Mouse (Mus musculus) thymus, postnatal 36 days (tissue): ENCODE results near the gene Kifc1.
A peak's percentile ranks its signal among the peaks of the same experiment; 100 is the strongest.

Source experiments
- DNase-seq, 2 experiments: peaks; one replicate each; pipeline ENCODE4 v3.0.0; 2022; ENCODE audit warnings: mixed read lengths in 2 of 2

Gene Kifc1

DNA sequence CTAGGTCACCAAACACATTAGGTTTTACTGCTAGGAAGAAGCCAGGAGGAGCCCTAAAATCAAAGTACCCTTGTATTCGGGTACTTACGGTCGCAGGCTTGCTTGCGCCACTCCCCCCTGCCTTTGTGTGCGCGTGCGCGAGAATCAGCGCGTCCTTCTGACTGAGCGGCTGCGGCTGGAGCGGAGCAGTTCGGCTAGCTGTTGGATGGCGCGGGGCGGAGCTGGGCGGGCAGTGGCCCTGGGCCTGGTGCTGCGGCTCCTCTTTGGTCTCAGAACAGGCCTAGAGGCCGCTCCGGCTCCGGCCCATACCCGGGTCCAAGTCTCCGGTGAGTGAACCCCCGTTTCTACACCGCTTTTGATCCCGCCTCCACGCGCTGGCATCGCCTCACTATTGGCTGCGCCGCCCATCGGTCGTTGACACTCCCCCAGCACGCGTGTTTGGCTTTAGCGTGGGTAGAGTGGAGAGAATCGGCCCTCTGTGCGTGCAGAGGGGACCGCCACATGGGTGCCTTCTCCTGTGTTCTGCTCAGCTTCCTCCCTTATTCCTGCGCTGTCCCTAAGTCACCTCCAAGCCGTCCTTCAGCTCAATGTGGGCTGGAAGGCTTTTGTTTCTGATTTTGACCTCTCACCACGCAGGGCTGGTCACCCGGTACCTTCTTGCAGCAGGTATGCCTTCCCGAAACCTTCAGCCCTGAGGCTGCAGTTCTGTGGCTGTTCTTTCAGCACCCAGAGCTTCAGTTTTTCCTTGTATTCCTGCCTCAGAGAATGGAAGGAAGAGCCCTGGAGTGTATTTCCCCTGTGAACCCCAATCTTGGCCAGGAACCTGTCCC lies 47.3 kb downstream of the Kifc1 start, which contains the start of gene Cd320:
Cd320 (plus strand) TSS at position 126 of the 830 bp plus-strand sequence.
- peak; percentile 89 to 91 for DNase-seq

- DNase-seq, result no peak
Measured at GRCm38 (mm10) chr17:33829561-33829960, 60.9 kb downstream of the Kifc1 start.

GRCm38 (mm10) chr17:33828892-33829291 lies 61.6 kb downstream of the Kifc1 start:
- no peak for DNase-seq

- peak; percentile 46 to 52 for DNase-seq
Measured at GRCm38 (mm10) chr17:33826850-33827249, 63.6 kb downstream of the Kifc1 start.
